Mouse (Mus musculus) embryonic facial prominence, embryonic 11.5 days (tissue): Measurements from ENCODE around the gene Scp2. TPM values are rescaled to one million over a fixed set of nuclear protein-coding genes. Genes with fewer than 3 reads are reported as not detected.

Experiments used
- microRNA-seq: library from miRNA; unstranded; fragments of <30 nt; microRNA quantifications from one replicate; pipeline ENCODE4, GENCODE M21; 2016; ENCODE audit warnings: borderline number of aligned reads
- polyA plus RNA-seq: library from polyadenylated mRNA; unstranded; fragments of >200 nt; fragmentation: Nextera tagmentation; extraction: Ambion mirVana; gene quantifications from 2 replicates; pipeline ENCODE4 v1.2.1, GENCODE M21; 2014

Gene Scp2
- polyA plus RNA-seq, 1 experiment from 2014 or later, result 183 TPM

Small RNAs within 50 kb of the gene (microRNA-seq; reads per million reads assigned to microRNA genes)
- gene Mir6397, result not detected

Other genes starting within 250 kb of the Scp2 start
- 40.6 and 42.4 TPM in 2 replicates for gene Cpt2, start 221.4 kb downstream of the Scp2 start, polyA plus RNA-seq
- 0.11 TPM in 1 of 2 replicates, not detected in the other for gene Slc1a7, start 176.7 kb downstream of the Scp2 start, polyA plus RNA-seq
- gene Podn, start 48.6 kb downstream of the Scp2 start, polyA plus RNA-seq, result 0.49 and 0.84 TPM in 2 replicates
- gene Echdc2, start 20.4 kb upstream of the Scp2 start, polyA plus RNA-seq, result 24.4 and 25.3 TPM in 2 replicates
- 0.11 TPM in 1 of 2 replicates, not detected in the other for gene Zyg11a, start 73.0 kb upstream of the Scp2 start, polyA plus RNA-seq
- gene Zyg11b, start 156.1 kb upstream of the Scp2 start, polyA plus RNA-seq, result 14.0 TPM in 2 replicates
- 53.7 and 57.0 TPM in 2 replicates for gene Coa7, start 183.1 kb upstream of the Scp2 start, polyA plus RNA-seq
- gene Shisal2a, start 238.4 kb upstream of the Scp2 start, polyA plus RNA-seq, result 8.5 and 10.2 TPM in 2 replicates